Mouse (Mus musculus): ENCODE measurements around the gene Vwa3a. TPM values are rescaled to one million over a fixed set of nuclear protein-coding genes. Genes with fewer than 3 reads are reported as not detected.
A peak's percentile ranks its signal among the peaks of the same experiment; 100 is the strongest.

Gene Vwa3a
- polyA plus RNA-seq, 1 experiment, result 1.4 TPM

GRCm38 (mm10) chr7:120803268-120803667 lies 64.2 kb downstream of the Vwa3a start:
- H3K27ac ChIP-seq (ENCODE audit: insufficient read depth, low read length), result no peak overlapping the region
- no peak for TF ChIP-seq POLR2A (IDR thresholded peaks at IDR 0.05; ENCODE audit: borderline replicate concordance, insufficient read depth, low read length)
- TF ChIP-seq CTCF (IDR thresholded peaks at IDR 0.05; ENCODE audit: borderline replicate concordance, insufficient read depth, low read depth, low read length), result no peak
- no peak overlapping the region for H3K4me3 ChIP-seq (replicated peaks; ENCODE audit: insufficient read depth, low read depth, low read length)
- no peak for DNase-seq
- no peaks in the 10 kb centered on the region for H3K27me3 ChIP-seq (ENCODE audit: control insufficient read depth, insufficient read depth, low read length)
- WGBS, result 90% methylated on average over 2 of the region's 2 CpGs
- no peaks in the 10 kb centered on the region for H3K4me1 ChIP-seq (ENCODE audit: control insufficient read depth, insufficient read depth, low read length)

DNA sequence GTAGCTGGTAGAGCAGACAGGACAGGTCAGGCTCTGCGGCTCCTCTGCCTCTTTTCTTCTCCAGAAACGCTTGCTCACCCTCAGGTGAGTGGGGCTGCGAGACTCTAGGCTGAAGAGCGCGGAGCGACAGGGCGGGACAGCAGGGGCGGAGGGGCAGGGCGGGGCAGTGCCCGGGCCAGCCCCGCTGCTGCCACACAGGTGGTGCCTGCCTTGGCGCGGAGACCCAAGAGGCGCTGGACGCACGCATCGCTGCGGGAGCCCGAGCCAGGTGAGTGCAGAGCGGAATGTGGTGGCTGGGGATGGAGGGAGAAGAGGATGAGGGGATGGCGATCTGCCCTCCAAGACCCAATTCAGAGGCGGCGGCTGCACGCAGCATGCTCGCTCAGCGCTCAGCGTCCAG lies 70.6 kb downstream of the Vwa3a start:
- H3K4me3 ChIP-seq (replicated peaks; ENCODE audit: insufficient read depth, low read depth, low read length), result peak overlapping the region; percentile 36

GRCm38 (mm10) chr7:120811834-120812415 lies 72.8 kb downstream of the Vwa3a start, which contains the start of gene Gm5737:
TSS of gene Gm5737 (plus strand) at chr7:120812365.
- TF ChIP-seq POLR2A (IDR thresholded peaks at IDR 0.05; ENCODE audit: borderline replicate concordance, insufficient read depth, low read length) (no peak), CTCF (IDR thresholded peaks at IDR 0.05; ENCODE audit: borderline replicate concordance, insufficient read depth, low read depth, low read length) (no peak)
- Histone ChIP-seq H3K4me1 (ENCODE audit: control insufficient read depth, insufficient read depth, low read length) (no peaks in the 10 kb centered on the region), H3K27me3 (ENCODE audit: control insufficient read depth, insufficient read depth, low read length) (no peaks in the 10 kb centered on the region), H3K4me3 (replicated peaks; ENCODE audit: insufficient read depth, low read depth, low read length) (no peak within 1 kb of the TSS), H3K27ac (ENCODE audit: insufficient read depth, low read length) (no peak within 1 kb of the TSS)
- WGBS, result 79% methylated on average over 6 of the region's 6 CpGs
- DNase-seq, result no peak

More for the DNA sequence above, 70.6 kb downstream of the Vwa3a start:
- no peak for TF ChIP-seq POLR2A (IDR thresholded peaks at IDR 0.05; ENCODE audit: borderline replicate concordance, insufficient read depth, low read length)
- TF ChIP-seq CTCF (IDR thresholded peaks at IDR 0.05; ENCODE audit: borderline replicate concordance, insufficient read depth, low read depth, low read length), result no peak
- whole genome bisulfite sequencing, result 8% methylated on average over 27 of the region's 27 CpGs
- H3K4me1 ChIP-seq (ENCODE audit: control insufficient read depth, insufficient read depth, low read length), result no peaks in the 10 kb centered on the region
- no peaks in the 10 kb centered on the region for H3K27me3 ChIP-seq (ENCODE audit: control insufficient read depth, insufficient read depth, low read length)
- DNase-seq, result peak in 1 of 2 experiments; percentile 20
- H3K27ac ChIP-seq (ENCODE audit: insufficient read depth, low read length), result no peak overlapping the region

DNA sequence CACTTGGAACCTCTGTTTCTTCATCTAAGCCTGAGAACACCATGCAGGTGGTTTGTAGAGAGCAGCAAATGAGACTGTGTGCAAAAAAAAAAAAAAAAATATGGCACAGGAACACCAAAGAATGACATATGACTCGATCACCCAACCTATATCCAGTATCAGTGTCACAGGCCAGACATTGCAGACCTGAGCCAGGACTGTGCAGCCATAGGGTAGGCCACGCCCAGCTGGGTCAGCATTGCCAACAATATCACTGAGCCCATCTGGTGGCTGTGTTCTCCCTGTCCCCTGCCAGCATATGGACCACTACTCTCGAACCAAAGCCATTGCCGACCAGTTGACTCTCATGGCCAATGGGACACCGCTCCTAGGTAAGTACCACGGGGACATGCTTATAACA lies 78.4 kb downstream of the Vwa3a start:
- TF ChIP-seq CTCF (IDR thresholded peaks at IDR 0.05; ENCODE audit: borderline replicate concordance, insufficient read depth, low read depth, low read length) (no peak), POLR2A (IDR thresholded peaks at IDR 0.05; ENCODE audit: borderline replicate concordance, insufficient read depth, low read length) (no peak)
- Histone ChIP-seq H3K4me3 (replicated peaks; ENCODE audit: insufficient read depth, low read depth, low read length) (no peak overlapping the region), H3K4me1 (ENCODE audit: control insufficient read depth, insufficient read depth, low read length) (peaks cover 3% of the 10 kb centered on the region; the same call in 1 of the 2 replicates), H3K27ac (ENCODE audit: insufficient read depth, low read length) (no peak overlapping the region), H3K27me3 (ENCODE audit: control insufficient read depth, insufficient read depth, low read length) (no peaks in the 10 kb centered on the region)
- 52% methylated on average over 6 of the region's 6 CpGs for WGBS
- no peak for DNase-seq

DNA sequence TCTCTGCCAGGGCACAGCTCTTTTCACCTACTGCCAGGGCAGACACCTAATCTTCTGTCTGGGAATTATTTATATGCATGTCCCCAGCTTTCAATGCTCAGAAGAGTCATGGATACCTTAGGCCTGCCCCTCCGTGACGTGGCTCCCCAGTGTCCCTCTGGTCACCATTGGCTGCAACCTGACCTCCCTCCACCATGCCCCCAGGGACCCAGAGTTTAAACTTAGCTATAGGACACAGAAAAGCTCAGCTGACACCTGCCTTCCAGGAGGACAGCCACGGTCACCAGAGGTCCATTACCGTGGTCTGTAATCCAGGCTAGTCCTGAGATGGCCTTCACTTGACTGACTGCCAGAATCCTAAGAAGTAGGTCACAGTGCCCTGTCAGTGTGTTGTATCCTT lies 80.3 kb downstream of the Vwa3a start:
- DNase-seq, result no peak
- TF ChIP-seq CTCF (IDR thresholded peaks at IDR 0.05; ENCODE audit: borderline replicate concordance, insufficient read depth, low read depth, low read length) (no peak), POLR2A (IDR thresholded peaks at IDR 0.05; ENCODE audit: borderline replicate concordance, insufficient read depth, low read length) (no peak)
- H3K27ac ChIP-seq (ENCODE audit: insufficient read depth, low read length), result no peak overlapping the region
- no peak overlapping the region for H3K4me3 ChIP-seq (replicated peaks; ENCODE audit: insufficient read depth, low read depth, low read length)
- 68% methylated on average over 4 of the region's 4 CpGs for WGBS
- no peaks in the 10 kb centered on the region for H3K27me3 ChIP-seq (ENCODE audit: control insufficient read depth, insufficient read depth, low read length)
- peaks cover 3% of the 10 kb centered on the region; the same call in 1 of the 2 replicates for H3K4me1 ChIP-seq (ENCODE audit: control insufficient read depth, insufficient read depth, low read length)

- Histone ChIP-seq H3K27me3 (ENCODE audit: control insufficient read depth, insufficient read depth, low read length) (no peaks in the 10 kb centered on the region), H3K4me3 (replicated peaks; ENCODE audit: insufficient read depth, low read depth, low read length) (no peak overlapping the region), H3K27ac (ENCODE audit: insufficient read depth, low read length) (no peak overlapping the region), H3K4me1 (ENCODE audit: control insufficient read depth, insufficient read depth, low read length) (peaks cover 3% of the 10 kb centered on the region; the same call in 1 of the 2 replicates)
- 20% methylated on average over 5 of the region's 5 CpGs for WGBS
- TF ChIP-seq POLR2A (IDR thresholded peaks at IDR 0.05; ENCODE audit: borderline replicate concordance, insufficient read depth, low read length) (no peak), CTCF (IDR thresholded peaks at IDR 0.05; ENCODE audit: borderline replicate concordance, insufficient read depth, low read depth, low read length) (peak; percentile 88)
- DNase-seq, result peak; percentile 61 to 70
Measured at GRCm38 (mm10) chr7:120823248-120823647, 84.1 kb downstream of the Vwa3a start.

- Histone ChIP-seq H3K27ac (ENCODE audit: insufficient read depth, low read length) (no peak overlapping the region), H3K27me3 (ENCODE audit: control insufficient read depth, insufficient read depth, low read length) (no peaks in the 10 kb centered on the region), H3K4me3 (replicated peaks; ENCODE audit: insufficient read depth, low read depth, low read length) (no peak overlapping the region), H3K4me1 (ENCODE audit: control insufficient read depth, insufficient read depth, low read length) (no peaks in the 10 kb centered on the region)
- WGBS, result 61% methylated on average over 2 of the region's 2 CpGs
- DNase-seq, result no peak
- TF ChIP-seq POLR2A (IDR thresholded peaks at IDR 0.05; ENCODE audit: borderline replicate concordance, insufficient read depth, low read length) (no peak), CTCF (IDR thresholded peaks at IDR 0.05; ENCODE audit: borderline replicate concordance, insufficient read depth, low read depth, low read length) (no peak)
Measured at GRCm38 (mm10) chr7:120825097-120825496, 86.0 kb downstream of the Vwa3a start.

GRCm38 (mm10) chr7:120826408-120826807 lies 87.3 kb downstream of the Vwa3a start:
- Histone ChIP-seq H3K4me1 (ENCODE audit: control insufficient read depth, insufficient read depth, low read length) (no peaks in the 10 kb centered on the region), H3K27ac (ENCODE audit: insufficient read depth, low read length) (no peak overlapping the region), H3K4me3 (replicated peaks; ENCODE audit: insufficient read depth, low read depth, low read length) (no peak overlapping the region), H3K27me3 (ENCODE audit: control insufficient read depth, insufficient read depth, low read length) (no peaks in the 10 kb centered on the region)
- TF ChIP-seq CTCF (IDR thresholded peaks at IDR 0.05; ENCODE audit: borderline replicate concordance, insufficient read depth, low read depth, low read length) (peak; percentile 66), POLR2A (IDR thresholded peaks at IDR 0.05; ENCODE audit: borderline replicate concordance, insufficient read depth, low read length) (no peak)
- WGBS, result 27% methylated on average over 3 of the region's 3 CpGs
- DNase-seq, result no peak

Measured in cerebellum, adult 2 months (tissue).